Mouse (Mus musculus) telencephalon, adult 2 months (tissue): ENCODE results near the gene Aqp2.

Source experiments
- DNase-seq: peaks from one replicate; pipeline ENCODE4 v3.0.0-alpha.2; 2011; ENCODE audit warnings: low read depth, low spot score

Aqp2 gene

GRCm38 (mm10) chr15:99590429-99591084 lies 11.7 kb downstream of the Aqp2 start, which contains the start of gene Aqp5:
Gene Aqp5 (plus strand): TSS chr15:99590782.
- no peak for DNase-seq

GRCm38 (mm10) chr15:99592177-99592576 lies 13.3 kb downstream of the Aqp2 start:
- DNase-seq, result no peak

- DNase-seq, result no peak
Observed at GRCm38 (mm10) chr15:99592877-99593276, 14.0 kb downstream of the Aqp2 start.

- no peak for DNase-seq
Observed at GRCm38 (mm10) chr15:99594951-99595350, 16.1 kb downstream of the Aqp2 start.

GRCm38 (mm10) chr15:99596056-99596687 lies 17.3 kb downstream of the Aqp2 start:
- DNase-seq, result no peak

GRCm38 (mm10) chr15:99596841-99597240 lies 18.0 kb downstream of the Aqp2 start:
- DNase-seq, result no peak

- DNase-seq, result no peak
Observed at GRCm38 (mm10) chr15:99597596-99597995, 18.7 kb downstream of the Aqp2 start.

DNA sequence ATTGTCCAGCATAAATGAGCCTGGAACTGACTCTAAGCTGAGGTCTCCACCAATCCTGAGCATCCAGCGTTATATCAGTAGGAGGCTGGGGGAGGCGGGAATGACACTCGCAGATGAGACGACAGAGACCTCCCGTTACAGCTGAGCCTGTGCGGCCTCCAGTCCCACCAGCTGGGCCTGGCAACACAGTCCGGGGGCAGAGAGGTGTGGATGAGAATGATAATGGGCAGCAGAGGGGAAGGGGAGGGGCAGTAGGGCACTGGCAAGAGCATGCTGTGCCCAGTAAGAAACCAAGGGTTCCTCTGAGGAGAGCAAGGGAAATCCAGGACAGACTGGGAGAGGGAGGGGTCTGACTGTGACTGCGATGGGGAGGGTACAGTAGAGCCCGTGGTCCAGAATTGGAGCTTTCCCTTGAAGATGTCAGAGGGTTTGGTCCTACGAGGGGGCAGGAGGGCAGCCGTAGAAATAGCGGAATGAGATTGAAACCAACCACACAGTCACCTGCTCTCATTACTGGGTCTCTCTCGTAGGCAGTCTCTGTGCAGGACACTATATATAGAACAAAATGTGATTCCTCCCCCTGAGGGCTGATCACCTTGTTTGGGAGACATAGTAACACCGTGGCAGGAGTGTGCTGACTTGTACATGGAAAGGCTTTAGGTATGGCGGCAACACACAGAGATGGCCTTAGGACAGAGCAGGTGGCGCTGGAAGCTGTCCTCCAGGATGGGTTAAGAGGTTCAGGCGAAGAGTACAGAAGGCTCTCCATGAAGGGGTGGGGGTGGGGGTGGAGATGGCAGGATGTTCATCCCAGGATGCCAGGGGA lies 20.6 kb downstream of the Aqp2 start:
- no peak for DNase-seq

DNA sequence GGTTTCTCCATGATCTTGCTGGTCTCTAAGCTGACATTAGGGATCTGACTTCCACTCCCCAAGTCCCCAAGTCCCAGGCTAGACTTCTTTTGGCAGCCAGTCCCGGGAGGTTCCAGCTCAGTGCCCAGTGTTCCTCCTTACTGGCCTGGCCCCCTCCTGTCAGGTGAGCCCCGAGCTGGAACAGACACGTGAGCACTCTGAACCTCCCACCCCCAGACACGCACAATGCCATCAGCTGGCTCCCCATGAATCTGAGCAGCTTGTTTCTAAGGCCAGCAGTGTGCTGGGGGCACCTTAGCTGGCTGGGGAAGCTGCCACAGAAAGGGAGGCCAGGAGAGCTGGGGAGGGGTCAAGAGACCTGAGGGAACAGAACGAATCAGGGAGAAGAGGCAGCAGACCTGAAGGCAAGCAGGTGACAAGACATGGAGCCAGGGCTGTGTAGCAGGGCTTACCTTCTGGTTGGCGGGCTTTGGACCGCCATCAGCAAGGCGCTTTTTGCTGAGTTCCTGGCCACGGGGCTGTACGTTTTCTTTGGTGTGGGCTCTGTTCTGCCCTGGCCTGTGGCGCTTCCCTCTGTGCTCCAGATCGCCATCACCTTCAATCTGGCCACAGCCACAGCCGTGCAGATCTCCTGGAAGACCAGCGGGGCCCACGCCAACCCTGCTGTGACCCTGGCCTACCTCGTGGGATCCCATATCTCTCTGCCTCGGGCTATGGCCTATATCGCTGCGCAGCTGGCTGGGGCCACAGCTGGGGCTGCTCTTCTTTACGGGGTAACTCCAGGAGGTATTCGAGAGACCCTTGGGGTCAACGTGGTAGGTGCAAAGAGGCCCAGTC lies 22.3 kb downstream of the Aqp2 start, which contains the start of gene Aqp6:
Aqp6 (plus strand) TSS at position 415 of the 837 bp plus-strand sequence.
- DNase-seq, result no peak

DNA sequence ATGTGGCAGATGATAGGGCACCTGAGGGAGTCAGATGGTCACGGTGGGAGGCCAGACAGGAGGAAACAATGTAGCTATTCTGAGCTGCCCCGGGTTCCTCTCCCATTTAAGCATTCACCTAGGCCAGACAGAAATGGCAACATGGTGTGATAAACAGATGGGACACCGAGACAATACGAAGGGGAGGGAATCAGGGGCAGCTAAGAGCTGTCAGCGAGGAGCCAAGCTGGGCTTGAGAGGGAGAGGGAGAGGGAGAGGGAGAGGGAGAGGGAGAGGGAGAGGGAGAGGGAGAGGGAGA lies 22.9 kb downstream of the Aqp2 start:
- DNase-seq, result no peak

- DNase-seq, result no peak
Observed at GRCm38 (mm10) chr15:99602206-99602820, 23.5 kb downstream of the Aqp2 start.

- DNase-seq, result no peak
Observed at GRCm38 (mm10) chr15:99603216-99603615, 24.4 kb downstream of the Aqp2 start.

GRCm38 (mm10) chr15:99605595-99605994 lies 26.7 kb downstream of the Aqp2 start:
- no peak for DNase-seq

DNA sequence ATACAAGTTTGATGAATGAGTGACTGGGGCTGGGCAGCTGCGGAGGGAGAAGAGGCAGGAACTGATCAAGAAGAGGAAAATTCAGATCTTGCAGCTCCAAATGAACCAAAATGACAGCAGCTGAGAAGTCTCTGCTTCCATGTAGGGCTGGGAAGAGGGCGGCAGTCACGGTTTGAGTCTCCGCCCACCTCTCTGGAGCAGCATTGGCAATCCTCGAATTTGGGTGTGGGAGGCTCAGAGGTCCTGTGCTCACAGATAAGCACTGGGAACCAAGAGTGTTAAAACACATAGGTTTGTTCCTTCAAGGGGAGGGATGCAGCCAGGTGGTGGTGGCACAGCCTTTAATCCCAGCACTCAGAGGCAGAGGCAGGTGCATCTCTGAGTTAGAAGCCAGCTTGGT lies 27.7 kb downstream of the Aqp2 start:
- DNase-seq, result no peak

- no peak for DNase-seq
Observed at GRCm38 (mm10) chr15:99607388-99608113, 28.7 kb downstream of the Aqp2 start.

GRCm38 (mm10) chr15:99608382-99609125 lies 29.7 kb downstream of the Aqp2 start:
- DNase-seq, result no peak

GRCm38 (mm10) chr15:99611563-99611962 lies 32.7 kb downstream of the Aqp2 start:
- no peak for DNase-seq

- DNase-seq, result no peak
Observed at GRCm38 (mm10) chr15:99614273-99614672, 35.4 kb downstream of the Aqp2 start.

DNA sequence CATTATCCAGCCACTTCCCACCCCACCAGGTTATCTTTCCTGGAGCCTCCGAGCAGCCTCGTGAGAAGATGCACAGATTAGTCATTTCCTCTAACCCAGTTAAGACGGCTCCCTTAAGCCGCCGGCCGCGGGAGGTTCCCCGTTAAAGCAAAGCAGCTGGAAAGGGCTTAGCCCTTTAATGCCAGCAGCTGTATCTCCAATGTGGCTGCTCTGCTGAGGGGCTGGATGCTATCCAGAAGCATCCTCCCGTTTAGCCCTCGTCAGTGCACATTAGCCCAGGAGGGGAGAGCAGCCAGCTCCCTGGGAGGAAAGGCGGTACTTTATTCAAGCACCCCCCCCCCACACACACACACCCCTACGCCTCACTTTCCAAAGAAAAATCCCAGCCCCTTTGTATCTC lies 35.9 kb downstream of the Aqp2 start:
- DNase-seq, result no peak

- no peak for DNase-seq
Observed at GRCm38 (mm10) chr15:99615246-99615645, 36.4 kb downstream of the Aqp2 start.
